Mouse (Mus musculus) central nervous system, embryonic 18 days (tissue): Measurements from ENCODE around the gene Tnfrsf19. TPM values are rescaled to one million over a fixed set of nuclear protein-coding genes. Genes with fewer than 3 reads are reported as not detected.

Experiments
- polyA plus RNA-seq: library from polyadenylated mRNA; depleted of rRNA; stranded (reverse); fragments of >200 nt; gene quantifications from 2 replicates; pipeline ENCODE4 v1.2.3, GENCODE M21; 2012; rRNA removed

Gene Tnfrsf19
- polyA plus RNA-seq: 37.3 and 42.9 TPM in 2 replicates

GRCm38 (mm10) chr14:61046091-61046681, at the start of gene Tnfrsf19:
Gene Tnfrsf19 (minus strand): TSS chr14:61046490.

Other genes starting within 250 kb of the Tnfrsf19 start
- 13.7 and 14.9 TPM in 2 replicates for gene Sacs, start 92.0 kb upstream of the Tnfrsf19 start, polyA plus RNA-seq
- 0.08 and 1.5 TPM in 2 replicates for gene Sgcg, start 212.0 kb upstream of the Tnfrsf19 start, polyA plus RNA-seq